Mouse (Mus musculus) ES-E14 (cell line): ENCODE measurements around the gene Mapkapk2.

Experiments
- CHD2 ChIP-seq: IDR thresholded peaks from 2 replicates; pipeline ENCODE4 v1.6.1; 2014; ENCODE audit warnings: mild to moderate bottlenecking, low read depth, low read length, inconsistent platforms
- HCFC1 ChIP-seq: IDR thresholded peaks from 2 replicates; pipeline ENCODE4 v1.6.1; 2012; ENCODE audit warnings: low read length, inconsistent platforms, borderline replicate concordance; ENCODE audit not compliant: insufficient read depth
- MAFK ChIP-seq: IDR thresholded peaks from 2 replicates; pipeline ENCODE4 v1.6.1; 2014; ENCODE audit warnings: mild to moderate bottlenecking, low read depth, low read length, inconsistent platforms; ENCODE audit not compliant: insufficient read depth
- ZC3H11A ChIP-seq: IDR thresholded peaks from 2 replicates; pipeline ENCODE4 v1.6.1; 2012; ENCODE audit warnings: low read depth, mild to moderate bottlenecking, inconsistent platforms, low read length, borderline replicate concordance
- ZNF384 ChIP-seq: IDR thresholded peaks from 2 replicates; pipeline ENCODE4 v1.6.1; 2012; ENCODE audit warnings: low read depth, low read length, inconsistent platforms

GRCm38 (mm10) chr1:131013926-131014325, 83.7 kb downstream of the Mapkapk2 start:
- TF ChIP-seq HCFC1 (no peak), MAFK (no peak), ZC3H11A (no peak), CHD2 (no peak), ZNF384 (no peak)
